Mouse (Mus musculus): Measurements from ENCODE around the gene AI413582.

The AI413582 gene

GRCm38 (mm10) chr17:27580392-27581068, 15.0 kb upstream of the AI413582 start:
- no peak for DNase-seq (ENCODE audit: extremely low spot score, low spot score)

GRCm38 (mm10) chr17:27579816-27580215, 14.3 kb upstream of the AI413582 start:
- DNase-seq (ENCODE audit: extremely low spot score, low spot score), result no peak

GRCm38 (mm10) chr17:27578487-27578886, 12.9 kb upstream of the AI413582 start:
- DNase-seq (ENCODE audit: extremely low spot score, low spot score), result no peak

- DNase-seq (ENCODE audit: extremely low spot score, low spot score), result no peak
These were observed 11.9 kb upstream of the AI413582 start for GRCm38 (mm10) chr17:27577468-27577867.

- DNase-seq (ENCODE audit: extremely low spot score, low spot score), result no peak
These were observed 10.5 kb upstream of the AI413582 start for GRCm38 (mm10) chr17:27576056-27576455.

- no peak for DNase-seq (ENCODE audit: extremely low spot score, low spot score)
These were observed 9.7 kb upstream of the AI413582 start for GRCm38 (mm10) chr17:27575116-27575776.

GRCm38 (mm10) chr17:27574470-27575115, 9.0 kb upstream of the AI413582 start:
- DNase-seq (ENCODE audit: extremely low spot score, low spot score), result no peak

GRCm38 (mm10) chr17:27573772-27574320, 8.3 kb upstream of the AI413582 start:
- DNase-seq (ENCODE audit: extremely low spot score, low spot score), result no peak

GRCm38 (mm10) chr17:27571315-27571714, 5.8 kb upstream of the AI413582 start:
- DNase-seq (ENCODE audit: extremely low spot score, low spot score), result no peak

GRCm38 (mm10) chr17:27568228-27568627, 2.7 kb upstream of the AI413582 start:
- no peak for DNase-seq (ENCODE audit: extremely low spot score, low spot score)

GRCm38 (mm10) chr17:27565942-27566267, 349 bp upstream of the AI413582 start:
- no peak for DNase-seq (ENCODE audit: extremely low spot score, low spot score)

- peak; percentile 63 for DNase-seq (ENCODE audit: extremely low spot score, low spot score)
These were observed 979 bp downstream of the AI413582 start for GRCm38 (mm10) chr17:27564391-27565162.

GRCm38 (mm10) chr17:27563771-27564244, 1.7 kb downstream of the AI413582 start:
- DNase-seq (ENCODE audit: extremely low spot score, low spot score), result no peak

GRCm38 (mm10) chr17:27561809-27562526, 3.6 kb downstream of the AI413582 start:
- no peak for DNase-seq (ENCODE audit: extremely low spot score, low spot score)

GRCm38 (mm10) chr17:27560926-27561480, 4.6 kb downstream of the AI413582 start:
- no peak for DNase-seq (ENCODE audit: extremely low spot score, low spot score)

- DNase-seq (ENCODE audit: extremely low spot score, low spot score), result no peak
These were observed 6.0 kb downstream of the AI413582 start for GRCm38 (mm10) chr17:27559596-27559995.

- no peak for DNase-seq (ENCODE audit: extremely low spot score, low spot score)
These were observed 6.7 kb downstream of the AI413582 start for GRCm38 (mm10) chr17:27558845-27559244.

GRCm38 (mm10) chr17:27557927-27558661, 7.5 kb downstream of the AI413582 start:
- DNase-seq (ENCODE audit: extremely low spot score, low spot score), result peak; percentile 42

GRCm38 (mm10) chr17:27557181-27557926, 8.2 kb downstream of the AI413582 start:
- DNase-seq (ENCODE audit: extremely low spot score, low spot score), result peak; percentile 76
